Mouse (Mus musculus): ENCODE results near the gene Wwox. TPM values are rescaled to one million over a fixed set of nuclear protein-coding genes. Genes with fewer than 3 reads are reported as not detected.

The Wwox gene
- total and polyA plus RNA-seq, 3 experiments = 7.8 to 11.5 (median 9.1) TPM

DNA sequence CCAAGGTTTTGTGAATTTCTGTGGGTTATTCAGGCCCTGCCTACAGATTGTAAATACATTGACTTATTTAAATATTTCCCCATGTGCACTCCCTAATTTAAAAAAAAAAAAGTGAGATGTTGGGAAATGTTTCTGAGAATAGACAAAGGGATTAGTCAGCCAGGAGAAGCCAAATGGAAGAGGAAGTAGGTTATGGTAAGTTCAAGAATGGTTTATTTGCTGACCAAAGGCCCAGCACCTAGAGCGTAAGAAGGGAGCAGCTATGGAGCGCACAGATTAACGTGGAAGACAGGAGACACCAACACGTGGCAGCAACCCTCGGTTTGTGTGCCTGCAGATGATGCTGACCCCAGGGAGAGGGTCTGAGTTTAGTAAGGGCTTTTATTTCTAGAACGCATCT, 871.5 kb downstream of the Wwox start:
- H3K27ac ChIP-seq (ENCODE audit: insufficient read depth, low read depth) = no peak overlapping the region
- H3K36me3 ChIP-seq (replicated peaks in 1 of 2; ENCODE audit: control insufficient read depth in 1 of 2, insufficient read depth in 1 of 2, low read length in 1 of 2) = no peaks in the 10 kb centered on the region
- no peaks in the 10 kb centered on the region for H3K79me2 ChIP-seq (replicated peaks; ENCODE audit: control insufficient read depth, extremely low read depth, insufficient read depth, poor library complexity, severe bottlenecking)
- in situ Hi-C loops (cut with MboI; ENCODE audit: low pct_ligation_motif_present, low pct_unique_long_range_greater_than_20kb, low sequenced_read_pairs) = no loop called here
- TF ChIP-seq MAZ (IDR thresholded peaks at IDR 0.05; ENCODE audit: low read depth, low read length) (no peak), MYC (IDR thresholded peaks at IDR 0.05; ENCODE audit: low read depth, low read length) (no peak), BHLHE40 (IDR thresholded peaks at IDR 0.05; ENCODE audit: low read depth, low read length) (no peak), NELFE (IDR thresholded peaks at IDR 0.05; ENCODE audit: low read depth, low read length) (no peak), GABPA (IDR thresholded peaks at IDR 0.05; ENCODE audit: insufficient replicate concordance, low read depth, low read length) (no peak), POLR2AphosphoS2 (IDR thresholded peaks at IDR 0.05; ENCODE audit: low read depth, low read length) (no peak), HCFC1 (IDR thresholded peaks at IDR 0.05; ENCODE audit: low read depth, low read length) (no peak), ZNF384 (IDR thresholded peaks at IDR 0.05; ENCODE audit: low read depth, low read length) (no peak), CTCF (conservative IDR thresholded peaks at IDR 0.05 in 1 of 2, IDR thresholded peaks at IDR 0.05 in 1 of 2; ENCODE audit: low read depth in 2 of 2, low read length in 2 of 2) (no peak), USF2 (conservative IDR thresholded peaks at IDR 0.05; ENCODE audit: low read depth, low read length) (no peak), JUN (IDR thresholded peaks at IDR 0.05; ENCODE audit: insufficient read depth, low read depth, low read length) (no peak)
- H3K27me3 ChIP-seq (replicated peaks) = peaks cover 43% of the 10 kb centered on the region
- no peak overlapping the region for H3K9ac ChIP-seq (ENCODE audit: insufficient read depth, low read depth)
- H3K9me3 ChIP-seq (replicated peaks; ENCODE audit: low read length) = no peaks in the 10 kb centered on the region
- no peak overlapping the region for H3K4me2 ChIP-seq (ENCODE audit: insufficient read depth, low read depth, poor library complexity, severe bottlenecking)
- no peak overlapping the region for H3K4me3 ChIP-seq (replicated peaks in 1 of 3; ENCODE audit: low read depth in 2 of 3, low read length in 2 of 3, poor library complexity in 1 of 3)
- dilution Hi-C loops (cut with MboI; ENCODE audit: extremely low pct_ligation_motif_present, extremely low pct_unique_long_range_greater_than_20kb, low sequenced_read_pairs) = no loop called here
- no peaks in the 10 kb centered on the region for H3K4me1 ChIP-seq (ENCODE audit: control insufficient read depth in 1 of 2, insufficient read depth in 2 of 2)
- no peak for DNase-seq (ENCODE audit: extremely low read depth)

GRCm38 (mm10) chr8:115312371-115312770, 872.9 kb downstream of the Wwox start:
- Histone ChIP-seq H3K9me3 (replicated peaks; ENCODE audit: low read length) (no peaks in the 10 kb centered on the region), H3K79me2 (replicated peaks; ENCODE audit: control insufficient read depth, extremely low read depth, insufficient read depth, poor library complexity, severe bottlenecking) (no peaks in the 10 kb centered on the region), H3K36me3 (replicated peaks in 1 of 2; ENCODE audit: control insufficient read depth in 1 of 2, insufficient read depth in 1 of 2, low read length in 1 of 2) (no peaks in the 10 kb centered on the region), H3K4me1 (ENCODE audit: control insufficient read depth in 1 of 2, insufficient read depth in 2 of 2) (no peaks in the 10 kb centered on the region), H3K4me3 (replicated peaks in 1 of 3; ENCODE audit: low read depth in 2 of 3, low read length in 2 of 3, poor library complexity in 1 of 3) (no peak overlapping the region), H3K9ac (ENCODE audit: insufficient read depth, low read depth) (no peak overlapping the region), H3K27ac (ENCODE audit: insufficient read depth, low read depth) (no peak overlapping the region), H3K4me2 (ENCODE audit: insufficient read depth, low read depth, poor library complexity, severe bottlenecking) (no peak overlapping the region), H3K27me3 (replicated peaks) (peaks cover 33% of the 10 kb centered on the region)
- in situ Hi-C loops (cut with MboI; ENCODE audit: low pct_ligation_motif_present, low pct_unique_long_range_greater_than_20kb, low sequenced_read_pairs) (no loop called here), dilution Hi-C loops (cut with MboI; ENCODE audit: extremely low pct_ligation_motif_present, extremely low pct_unique_long_range_greater_than_20kb, low sequenced_read_pairs) (no loop called here)
- TF ChIP-seq EP300 (IDR thresholded peaks at IDR 0.05; ENCODE audit: low read length) (no peak), POLR2AphosphoS2 (IDR thresholded peaks at IDR 0.05; ENCODE audit: low read depth, low read length) (no peak), UBTF (IDR thresholded peaks at IDR 0.05; ENCODE audit: low read depth, low read length) (no peak), E2F4 (IDR thresholded peaks at IDR 0.05; ENCODE audit: insufficient replicate concordance, low read depth, low read length) (no peak), GABPA (IDR thresholded peaks at IDR 0.05; ENCODE audit: insufficient replicate concordance, low read depth, low read length) (no peak), TBP (conservative IDR thresholded peaks at IDR 0.05; ENCODE audit: low read depth, low read length) (no peak), USF1 (IDR thresholded peaks at IDR 0.05; ENCODE audit: low read depth, low read length) (no peak), KAT2A (IDR thresholded peaks at IDR 0.05; ENCODE audit: insufficient replicate concordance, low read length) (no peak), NELFE (IDR thresholded peaks at IDR 0.05; ENCODE audit: low read depth, low read length) (no peak), ELF1 (IDR thresholded peaks at IDR 0.05; ENCODE audit: low read depth, low read length) (no peak), MYC (IDR thresholded peaks at IDR 0.05; ENCODE audit: low read depth, low read length) (no peak), MAFK (IDR thresholded peaks at IDR 0.05; ENCODE audit: insufficient replicate concordance, low read length) (no peak), CHD1 (IDR thresholded peaks at IDR 0.05; ENCODE audit: low read depth, low read length) (no peak), HCFC1 (IDR thresholded peaks at IDR 0.05; ENCODE audit: low read depth, low read length) (no peak), ETS1 (conservative IDR thresholded peaks at IDR 0.05; ENCODE audit: low read depth, low read length) (no peak), TCF12 (IDR thresholded peaks at IDR 0.05; ENCODE audit: low read depth, low read length) (no peak), CTCF (conservative IDR thresholded peaks at IDR 0.05 in 1 of 2, IDR thresholded peaks at IDR 0.05 in 1 of 2; ENCODE audit: low read depth in 2 of 2, low read length in 2 of 2) (no peak)
- no peak for DNase-seq (ENCODE audit: extremely low read depth)
